Mouse (Mus musculus) urinary bladder, postnatal 36 days (tissue): ENCODE measurements around the gene Dnaic2.
A peak's percentile ranks its signal among the peaks of the same experiment; 100 is the strongest.

Experiments
- DNase-seq, 2 experiments: peaks; one replicate each; pipeline ENCODE4 v3.0.0; 2022; ENCODE audit warnings: low spot score in 2 of 2, mixed read lengths in 1 of 2

The Dnaic2 gene

DNA sequence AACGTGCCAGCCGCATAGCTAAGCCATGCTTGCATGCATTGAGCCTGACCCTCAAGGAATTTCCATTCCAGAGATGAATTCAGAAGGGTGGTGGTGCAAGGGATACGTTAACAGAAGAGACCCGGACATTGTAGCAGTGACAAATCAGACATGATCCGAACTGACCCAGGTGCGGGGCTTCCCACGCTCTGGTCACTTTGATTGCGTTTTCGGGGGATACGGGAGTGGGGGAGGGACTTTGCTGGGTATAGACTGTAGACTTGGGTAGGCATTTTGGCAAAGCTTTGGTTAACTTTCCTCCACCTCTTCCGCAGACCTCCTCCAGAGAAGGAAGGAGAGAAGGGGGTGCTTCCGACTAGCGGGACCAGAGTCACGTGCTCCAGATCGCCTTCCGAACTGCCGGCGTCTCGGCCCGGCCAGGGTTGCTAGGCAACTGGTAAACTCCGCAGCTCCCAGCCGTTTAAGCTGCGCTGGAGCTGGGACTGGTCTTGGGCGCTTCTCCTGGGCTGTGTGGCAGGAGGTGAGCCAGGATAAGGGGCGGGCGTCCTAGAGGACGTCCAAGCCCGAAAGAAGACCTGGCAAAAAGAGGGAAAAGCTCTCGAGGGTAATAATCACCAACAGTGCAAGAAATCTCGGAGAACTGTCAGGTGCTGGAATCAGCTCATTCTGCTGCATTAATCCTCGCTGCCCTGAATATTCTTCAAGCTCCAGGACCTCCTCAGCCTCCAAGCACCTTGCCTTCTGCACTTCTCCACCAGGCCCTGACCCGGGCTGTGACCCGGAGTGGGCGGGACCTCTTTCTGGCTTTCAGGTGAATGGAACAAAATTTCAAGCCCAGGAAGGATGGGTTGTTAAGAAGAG lies at the start of gene Dnaic2:
Gene Dnaic2 (plus strand): TSS at position 444 of the 861 bp plus-strand sequence.
- DNase-seq, result peak; percentile 36 to 60

DNA sequence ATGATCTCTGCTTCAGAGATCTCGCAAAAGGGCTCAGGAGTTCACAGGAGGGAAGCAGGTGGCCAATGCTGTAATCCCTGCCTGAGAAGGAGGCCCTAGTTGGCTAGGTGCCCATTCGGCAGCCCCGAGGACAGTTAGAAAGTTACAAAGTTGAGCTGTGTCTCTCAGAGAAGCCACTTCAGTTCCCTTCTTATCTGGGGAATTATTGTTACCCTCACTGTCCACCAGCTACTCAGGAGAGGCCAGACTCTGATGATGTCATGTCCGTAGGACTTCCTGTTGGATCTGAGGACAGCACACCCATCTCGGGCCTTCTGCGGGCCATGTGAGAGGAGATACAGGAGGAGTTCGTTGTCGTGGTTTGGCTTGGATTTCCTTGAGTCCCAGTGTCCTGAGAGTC lies 47.6 kb upstream of the Dnaic2 start:
- DNase-seq, result no peak

DNA sequence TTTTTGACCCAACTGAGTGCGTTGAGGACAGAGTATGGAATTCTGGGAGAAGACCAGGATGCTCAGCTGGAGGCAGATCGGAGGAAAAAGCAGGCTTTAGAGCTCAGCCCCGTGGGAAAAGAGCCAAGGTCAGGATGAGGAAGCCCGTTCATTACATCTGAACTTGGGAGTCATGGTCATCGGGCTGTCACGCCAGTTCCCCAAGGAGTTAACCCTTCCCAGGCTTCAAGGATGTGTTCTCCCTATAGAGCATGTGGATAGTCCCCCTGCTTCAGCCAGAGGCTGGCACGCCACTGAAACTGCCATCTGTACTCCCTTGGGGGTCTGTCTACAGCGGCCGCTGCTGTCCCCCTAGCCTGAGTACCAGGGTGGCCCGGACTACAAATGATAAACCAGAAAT lies 46.9 kb upstream of the Dnaic2 start:
- no peak for DNase-seq

DNA sequence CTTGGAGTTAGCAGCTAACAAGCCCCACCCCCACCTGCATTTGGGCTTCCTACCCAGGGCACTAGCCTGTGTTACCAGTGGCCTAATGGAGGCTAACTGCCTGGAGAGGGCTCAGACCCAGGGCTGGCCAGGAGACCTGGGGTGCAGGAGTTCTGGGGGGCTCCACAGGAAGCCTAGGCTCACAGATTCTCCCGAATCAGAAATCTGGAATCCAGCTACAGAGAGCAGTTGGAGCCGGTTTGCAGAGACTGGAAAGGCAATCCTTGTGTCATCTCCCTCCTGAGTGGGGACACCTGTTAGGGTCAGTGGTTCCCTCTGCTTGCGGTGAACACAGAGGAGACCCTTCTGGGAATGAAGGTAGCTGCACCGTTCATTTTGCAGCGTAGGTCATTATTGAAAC lies 46.2 kb upstream of the Dnaic2 start:
- DNase-seq, result no peak

DNA sequence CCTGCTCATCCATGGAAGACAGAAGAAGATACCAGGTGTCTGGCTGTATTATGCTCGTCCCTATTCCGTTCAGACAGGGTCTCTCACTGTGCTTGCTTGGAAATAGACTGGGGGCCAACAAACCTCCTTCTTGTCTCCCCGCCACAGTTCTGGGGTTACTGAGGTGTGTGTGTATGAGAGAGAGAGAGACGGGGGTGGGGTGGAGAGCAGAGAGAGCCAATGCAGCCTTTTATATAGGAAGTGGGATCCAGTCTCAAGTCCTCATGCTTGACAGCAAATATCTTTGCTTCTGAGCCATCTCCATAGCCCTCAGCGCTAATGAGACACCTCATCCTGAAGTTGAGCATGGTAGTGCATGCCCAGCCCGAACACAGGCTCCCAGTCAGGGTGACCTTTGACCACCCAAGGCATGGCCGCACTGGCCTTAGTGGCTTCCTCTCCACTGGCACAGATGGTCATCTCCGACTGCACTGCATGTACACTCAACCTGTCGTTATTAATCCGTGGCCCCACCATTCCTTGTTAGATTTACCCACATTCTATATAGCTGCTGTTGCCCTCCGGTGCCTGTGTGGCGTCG lies 44.8 kb upstream of the Dnaic2 start:
- no peak for DNase-seq

DNA sequence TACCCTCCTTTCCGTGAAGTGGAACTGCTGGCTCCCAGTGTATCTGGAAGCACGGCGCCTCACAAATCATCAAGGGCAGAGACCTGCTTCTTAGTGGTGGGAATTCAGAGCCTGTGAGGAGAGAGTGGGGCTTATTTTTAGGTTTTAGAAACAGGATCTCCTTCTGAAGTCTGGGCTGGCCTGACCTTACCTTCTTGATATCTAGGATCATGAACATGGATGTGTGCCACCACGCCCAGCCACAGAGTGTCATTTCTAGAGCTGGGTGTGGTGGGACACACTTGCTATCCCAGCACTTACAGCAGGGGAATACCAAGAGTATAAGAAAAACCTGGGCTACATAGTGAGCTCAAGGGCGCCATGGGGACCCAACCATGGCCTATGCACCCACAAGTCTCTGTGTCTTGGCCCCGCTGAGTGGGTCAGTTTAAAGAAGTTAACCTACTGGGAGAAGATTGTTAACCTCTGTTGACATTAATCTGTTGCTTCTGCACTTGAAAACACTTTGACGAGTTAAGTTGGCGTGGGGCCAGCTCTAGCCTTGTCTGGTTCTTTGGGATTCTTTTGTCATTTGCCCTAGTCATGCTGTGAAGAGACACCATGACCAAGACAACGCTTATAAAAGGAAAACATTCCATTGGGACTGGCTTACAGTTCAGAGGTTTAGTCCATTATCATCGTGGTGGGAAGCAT lies 44.0 kb upstream of the Dnaic2 start:
- DNase-seq, result no peak

DNA sequence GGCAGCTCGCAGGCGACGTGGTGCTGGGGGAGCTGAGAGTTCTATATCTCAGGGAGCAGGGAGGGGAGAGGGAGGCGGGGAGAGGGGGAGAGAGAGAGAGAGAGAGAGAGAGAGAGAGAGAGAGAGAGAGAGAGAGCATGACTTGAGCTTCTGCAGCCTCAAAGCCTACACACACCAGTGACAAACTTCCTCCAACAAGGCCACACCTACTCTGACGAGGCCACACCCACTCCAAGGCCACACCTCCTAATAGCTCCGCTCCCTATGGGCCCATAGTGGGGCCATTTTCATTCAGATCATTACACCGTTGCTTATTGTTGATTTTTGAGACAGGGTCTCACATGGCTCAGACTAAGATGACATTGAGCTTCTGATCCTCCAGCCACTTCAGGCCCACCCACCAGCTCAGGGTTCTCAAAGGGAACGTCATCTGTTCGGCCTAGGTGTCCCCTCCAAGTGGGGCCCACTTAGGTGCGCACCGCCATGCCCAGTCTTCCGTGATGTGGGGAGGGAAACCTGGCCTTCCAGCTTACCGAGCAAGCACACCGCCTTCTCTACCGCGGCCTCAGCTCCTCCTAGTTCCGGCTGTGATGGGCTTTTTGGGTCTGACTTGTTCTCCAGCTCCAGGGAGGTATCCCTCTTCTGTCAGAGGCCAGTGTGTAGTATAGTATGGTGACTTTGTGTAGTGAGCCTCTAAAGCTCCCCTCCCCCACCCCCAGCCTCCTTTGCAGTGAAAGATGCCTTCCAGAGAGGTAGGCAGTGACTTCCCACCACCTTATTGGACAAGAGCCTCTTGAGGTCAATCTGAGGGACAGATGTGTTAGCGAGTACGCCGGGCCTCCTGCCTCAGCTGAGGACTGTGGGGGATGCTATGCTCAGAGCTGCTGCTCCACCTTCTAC lies 43.2 kb upstream of the Dnaic2 start:
- no peak for DNase-seq

DNA sequence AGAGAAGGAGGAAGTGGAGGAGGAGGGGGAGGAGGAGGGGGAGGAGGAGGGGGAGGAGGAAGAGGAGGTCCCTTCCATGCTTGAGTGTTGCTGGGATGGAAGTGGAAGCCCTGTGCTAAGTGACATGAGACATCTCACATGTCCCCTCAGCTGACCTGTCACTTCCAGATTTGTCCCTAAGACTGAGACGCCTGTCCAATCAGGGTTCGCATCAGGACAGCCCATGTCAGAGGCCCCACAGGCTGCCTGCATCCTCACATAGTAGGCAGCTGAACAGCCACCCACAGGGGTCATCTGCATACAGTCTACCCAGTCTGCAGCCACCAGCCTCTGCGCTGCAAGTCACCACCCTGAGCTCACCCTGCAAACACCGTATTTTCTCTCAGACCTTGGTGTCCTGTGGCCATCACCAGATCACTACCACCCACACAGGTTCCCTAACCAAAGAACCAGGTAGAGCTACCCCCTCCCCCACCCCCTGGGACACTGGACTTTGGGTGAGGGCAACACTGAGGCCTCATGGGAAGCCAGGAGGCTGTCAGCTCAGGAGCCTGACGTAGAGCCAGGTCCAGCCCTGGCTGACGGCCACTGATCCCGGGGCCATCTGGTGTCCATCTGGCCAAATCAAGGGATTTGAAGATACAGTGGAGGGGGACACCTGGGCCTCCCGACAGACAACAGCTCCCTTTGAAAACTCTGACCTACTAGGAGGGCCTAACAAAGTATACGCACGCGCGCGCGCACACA lies 42.4 kb upstream of the Dnaic2 start:
- no peak for DNase-seq

DNA sequence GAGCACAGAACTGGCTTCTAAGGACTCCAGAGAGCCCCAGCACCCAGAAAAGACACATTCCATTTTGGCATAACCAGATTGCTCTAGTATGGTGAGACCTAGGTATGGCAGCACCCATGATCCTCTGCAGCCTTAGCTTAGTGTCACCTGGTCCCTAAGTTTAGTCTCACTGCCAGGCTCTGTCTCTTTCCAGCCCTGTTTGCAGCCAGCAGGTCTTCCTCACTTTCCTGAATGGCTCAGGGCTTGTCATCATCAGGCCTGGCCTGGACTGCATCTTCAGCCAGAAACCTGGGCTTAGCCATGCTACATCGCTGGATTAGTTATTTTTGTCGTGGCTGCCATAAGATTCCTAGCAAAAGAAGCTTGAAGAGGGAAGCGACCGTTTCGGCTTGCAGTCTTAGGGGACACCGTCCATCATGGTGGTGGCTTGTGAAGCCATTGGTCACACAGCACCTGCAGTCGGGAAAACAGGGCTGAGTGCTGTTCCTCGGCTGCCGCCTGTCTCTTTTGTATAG lies 41.6 kb upstream of the Dnaic2 start:
- no peak for DNase-seq

DNA sequence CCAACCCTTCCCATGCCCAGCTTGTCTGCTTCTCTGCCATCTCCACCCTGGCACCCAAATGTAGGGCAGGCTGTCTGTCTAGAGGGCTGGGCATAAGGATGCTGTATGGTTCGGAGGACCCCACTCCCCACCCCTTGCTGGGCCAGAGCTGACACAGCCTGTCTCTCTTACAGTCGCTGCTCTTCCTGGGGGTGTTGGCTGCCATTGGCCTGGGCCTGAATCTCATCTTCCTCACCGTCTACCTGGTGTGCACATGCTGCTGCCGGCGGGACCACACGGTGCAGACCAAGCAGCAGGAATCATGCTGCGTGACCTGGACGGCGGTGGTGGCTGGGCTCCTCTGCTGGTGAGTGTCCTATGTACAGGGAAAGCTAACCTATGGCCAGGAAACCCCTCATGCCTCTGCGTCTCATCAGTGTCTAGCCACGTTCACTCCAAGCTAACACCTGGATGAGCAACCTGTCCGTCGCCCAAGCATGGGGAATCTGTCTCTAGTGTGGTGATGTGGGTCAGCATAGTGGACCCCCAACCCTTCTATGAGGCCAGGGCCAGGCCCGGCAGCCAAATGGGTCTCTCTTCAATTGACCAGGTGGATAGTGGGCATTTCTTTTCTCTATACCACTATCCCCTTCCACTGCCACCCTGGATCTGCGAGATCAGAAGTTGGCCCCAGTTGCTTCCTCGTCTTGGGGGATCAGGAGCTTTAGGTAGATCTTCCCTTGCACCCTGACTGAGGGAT lies 40.8 kb upstream of the Dnaic2 start:
- no peak for DNase-seq

DNA sequence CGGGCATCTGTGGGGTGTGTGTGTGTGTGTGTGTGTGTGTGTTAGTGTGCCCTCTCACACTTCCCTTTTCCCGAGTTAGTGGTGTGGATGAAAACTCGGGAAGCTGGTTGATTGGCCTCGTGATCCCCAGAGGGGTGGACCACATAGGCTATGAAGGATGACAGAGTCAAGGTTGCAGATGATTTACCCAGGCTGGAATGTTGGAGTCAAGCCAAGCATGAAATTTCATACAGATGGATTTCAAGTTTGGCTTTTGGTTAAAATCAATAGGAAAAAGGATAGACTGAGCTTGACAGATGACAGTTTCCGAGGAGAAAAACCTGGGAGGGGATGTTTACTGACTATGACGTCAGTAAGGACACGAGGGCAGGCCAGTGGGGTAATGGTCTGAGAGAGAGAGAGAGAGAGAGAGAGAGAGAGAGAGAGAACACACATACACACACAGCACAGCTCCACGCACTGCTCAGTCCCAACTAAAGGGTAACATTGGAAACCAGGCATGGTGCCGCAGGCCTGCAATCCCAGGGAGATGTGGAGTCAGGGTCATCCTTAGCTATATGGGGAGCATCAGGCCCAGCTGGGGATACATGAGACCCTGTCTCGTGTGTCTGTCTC lies 39.5 kb upstream of the Dnaic2 start:
- no peak for DNase-seq

DNA sequence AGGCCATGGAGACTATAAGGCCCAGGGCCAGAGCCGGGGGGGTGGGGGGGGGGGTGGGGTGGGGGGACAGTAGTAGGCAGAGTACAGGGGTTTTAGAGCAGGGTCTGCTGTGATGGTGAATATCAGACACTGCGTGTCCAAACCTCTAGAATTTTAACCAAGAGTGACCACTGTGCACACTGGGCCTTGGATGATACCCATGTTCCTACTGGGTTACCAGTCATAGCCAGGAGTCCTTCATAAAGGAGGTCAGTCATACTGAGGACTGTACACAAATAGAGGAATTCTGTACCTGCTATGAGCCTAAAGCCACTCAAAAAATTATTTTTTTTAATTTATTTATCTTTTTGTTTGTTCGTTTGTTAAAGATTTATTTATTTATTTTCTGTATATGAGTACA lies 38.5 kb upstream of the Dnaic2 start:
- no peak for DNase-seq

DNA sequence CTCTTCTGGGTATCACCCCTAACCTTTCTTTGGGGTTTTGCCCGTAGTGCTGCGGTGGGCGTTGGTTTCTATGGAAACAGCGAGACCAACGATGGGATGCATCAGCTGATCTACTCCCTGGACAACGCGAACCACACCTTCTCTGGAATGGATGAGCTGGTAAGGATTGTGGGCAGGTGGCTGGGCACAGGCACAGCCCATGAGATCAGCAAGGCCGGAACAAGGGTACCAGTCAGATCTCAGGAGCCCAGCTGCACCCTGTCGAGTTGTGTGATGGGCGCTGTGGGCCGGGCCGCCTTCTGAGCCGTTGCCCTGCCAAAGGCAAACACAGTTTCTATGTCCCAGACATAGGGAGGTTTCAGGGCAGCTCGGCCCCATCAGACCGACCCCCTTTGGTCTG lies 37.0 kb upstream of the Dnaic2 start:
- no peak for DNase-seq

DNA sequence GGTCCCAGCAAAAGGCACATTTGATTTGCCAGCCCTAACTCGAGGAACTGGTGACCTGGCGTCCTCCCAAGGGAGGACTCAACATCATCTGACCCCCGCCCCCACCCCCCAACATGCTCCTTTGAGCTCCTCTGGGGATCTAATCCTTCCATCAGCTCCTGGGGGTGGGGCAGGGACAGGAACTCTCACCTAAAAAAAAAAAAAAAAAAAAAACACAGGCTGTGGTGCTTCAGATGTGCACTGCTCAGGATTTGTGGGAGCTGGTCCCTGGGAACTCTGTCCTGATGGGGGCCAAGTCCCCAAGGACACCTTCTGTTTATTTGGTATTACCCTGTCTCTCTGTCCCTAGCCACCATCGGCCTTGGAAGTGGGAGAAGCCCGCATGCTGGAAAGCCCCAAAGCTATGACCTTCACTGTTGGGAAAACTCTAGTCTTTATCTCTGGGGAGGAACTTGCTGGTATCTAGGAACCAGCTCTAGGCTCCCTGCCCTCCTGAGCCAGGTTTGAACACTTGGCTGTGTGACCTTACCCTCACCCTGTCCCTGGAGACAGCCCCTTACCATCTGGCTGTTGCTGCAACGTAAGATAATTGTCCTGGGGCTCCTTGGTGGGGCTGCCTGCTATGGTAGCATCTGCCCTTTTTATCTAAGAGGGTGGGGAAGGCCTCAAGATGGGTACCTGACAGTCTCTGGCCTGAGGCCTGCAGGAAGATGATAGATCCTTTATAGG lies 35.6 kb upstream of the Dnaic2 start:
- DNase-seq, result no peak

DNA sequence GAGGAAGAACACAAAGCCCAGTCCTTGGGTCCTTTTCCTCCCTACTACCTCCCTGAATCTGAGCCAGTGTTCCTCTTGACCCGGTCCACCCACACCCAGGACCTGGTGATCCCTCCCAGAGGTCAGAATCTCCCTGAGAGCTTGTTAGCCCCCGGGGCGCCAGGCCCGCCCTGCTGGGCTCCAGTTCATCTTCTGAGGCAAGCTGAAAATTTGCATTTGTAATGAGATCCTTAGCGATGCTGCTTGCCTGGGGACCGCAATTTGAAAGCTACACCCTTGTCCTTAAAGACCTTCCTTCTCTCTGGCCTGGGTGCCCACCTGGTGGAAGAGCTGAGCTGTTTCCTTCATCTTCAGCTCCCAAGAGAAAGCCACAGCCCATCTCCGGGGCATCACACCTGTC lies 34.6 kb upstream of the Dnaic2 start:
- no peak for DNase-seq

DNA sequence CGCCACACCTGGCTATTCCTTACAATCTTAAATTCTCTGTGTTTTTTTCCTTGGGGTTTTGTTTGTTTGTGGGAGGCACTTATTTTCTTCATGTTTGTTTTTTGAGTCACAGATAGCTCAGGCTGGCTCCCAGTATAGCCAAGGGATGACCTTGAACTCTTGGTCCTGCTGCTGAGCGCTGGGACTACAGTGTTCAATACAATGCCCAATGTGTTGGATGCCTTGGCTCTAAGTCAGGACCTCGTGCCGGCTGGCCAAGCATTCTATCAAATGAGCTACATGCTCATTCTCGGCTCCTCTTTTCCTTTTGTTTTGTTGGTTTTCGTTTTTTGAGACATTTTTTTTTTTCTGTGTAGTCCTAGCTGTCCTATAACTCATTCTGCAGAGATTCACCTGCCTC lies 33.8 kb upstream of the Dnaic2 start:
- DNase-seq, result no peak

DNA sequence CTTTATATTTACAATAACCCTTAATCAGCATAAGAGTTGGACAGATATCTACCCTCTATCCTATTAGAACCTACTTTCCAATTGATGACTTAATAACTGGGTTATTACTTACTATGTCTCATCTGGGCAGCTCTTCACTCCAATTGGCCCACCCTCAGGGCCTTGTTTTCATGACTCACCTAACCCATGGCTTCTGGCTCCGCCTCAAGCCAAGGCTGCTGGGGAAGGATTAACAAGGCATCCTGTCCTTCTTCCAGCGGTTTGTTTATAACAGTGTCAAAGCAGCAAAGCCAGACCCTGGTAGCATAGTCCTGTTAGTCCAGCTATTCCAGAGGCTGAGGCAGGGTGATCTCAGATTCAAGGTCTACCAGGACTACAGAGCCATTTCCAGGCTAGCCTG lies 32.8 kb upstream of the Dnaic2 start:
- DNase-seq, result no peak

DNA sequence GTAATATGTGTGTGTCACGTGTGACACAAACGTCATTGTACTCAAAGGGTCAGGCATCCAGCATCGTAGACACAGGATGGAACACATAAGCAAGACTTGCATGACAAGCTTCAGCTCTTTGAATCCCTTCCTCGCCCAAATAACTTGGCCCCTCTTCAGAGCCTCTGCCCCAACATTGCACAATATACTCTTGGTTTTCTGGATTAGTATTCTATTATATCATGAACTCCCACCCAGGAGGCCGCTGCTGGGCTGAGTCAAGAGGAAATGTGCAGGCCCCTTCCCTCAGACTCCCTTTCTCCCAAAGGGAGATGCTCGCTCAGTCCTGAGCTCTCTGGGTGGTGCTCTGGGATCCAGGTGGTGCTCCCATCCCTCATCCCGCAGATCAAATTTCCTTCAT lies 28.7 kb upstream of the Dnaic2 start:
- peak in 1 of 2 experiments; percentile 31 for DNase-seq

DNA sequence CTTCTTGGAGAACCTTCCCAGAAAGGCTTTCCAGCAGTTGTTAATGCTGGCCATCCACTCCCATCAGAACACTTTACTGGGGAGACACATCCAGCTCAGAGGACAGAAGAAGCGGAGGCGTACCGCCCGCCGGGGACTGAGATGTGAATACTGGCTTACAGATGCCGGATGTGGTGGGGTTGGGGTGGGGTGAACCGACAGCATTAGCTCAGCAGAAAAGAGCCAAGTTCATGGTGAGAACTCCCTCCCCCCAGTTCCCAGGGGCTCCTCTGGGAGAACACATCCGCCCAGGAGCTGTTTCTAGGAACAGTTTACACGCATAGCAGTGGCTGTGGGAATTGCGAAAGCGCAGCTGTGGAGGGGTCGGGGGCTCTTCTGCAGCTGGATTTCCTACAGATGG lies 27.7 kb upstream of the Dnaic2 start:
- DNase-seq, result peak; percentile 14 to 68
